Mouse (Mus musculus): ENCODE data around the gene Cnga1. TPM values are rescaled to one million over a fixed set of nuclear protein-coding genes. Genes with fewer than 3 reads are reported as not detected.

Cnga1 gene
- polyA plus RNA-seq, 2 experiments: 0.03 TPM; not detected in 1

DNA sequence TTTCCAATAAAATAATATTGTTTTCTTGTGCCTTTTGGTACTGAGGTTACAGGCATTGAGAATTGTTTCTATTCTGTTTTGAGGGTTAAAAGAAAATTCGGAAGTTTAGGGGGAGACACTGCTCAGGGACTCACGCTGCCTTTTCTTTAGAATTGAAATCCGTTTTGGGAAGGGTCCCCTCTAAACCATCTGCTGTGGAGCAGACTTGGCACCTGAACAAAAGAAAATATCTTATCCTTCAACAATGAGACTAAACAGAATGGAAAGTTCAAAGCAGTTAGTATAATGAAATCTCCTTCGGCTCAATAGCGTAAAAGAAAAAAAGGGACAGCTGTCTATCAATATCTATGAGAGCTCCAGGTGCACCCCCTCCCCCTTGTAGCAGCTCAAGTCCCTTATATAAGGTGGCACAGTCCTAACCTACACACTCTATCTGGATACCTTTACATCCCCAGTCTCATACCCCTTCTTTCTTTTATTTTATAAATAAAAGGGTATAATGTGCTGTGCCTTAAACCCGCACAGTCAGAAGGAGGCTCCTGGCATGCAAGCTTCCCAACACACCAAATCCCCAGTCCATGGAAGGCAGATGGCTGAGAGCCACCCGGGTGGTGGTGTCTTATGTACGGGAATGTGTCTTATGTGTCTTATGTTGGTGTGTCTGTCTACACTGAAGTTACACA, 27.1 kb upstream of the Cnga1 start:
- no peak for TF ChIP-seq POLR2A (IDR thresholded peaks at IDR 0.05; ENCODE audit: borderline replicate concordance, extremely low read depth, insufficient read depth, insufficient read length)
- Histone ChIP-seq H3K4me1 (ENCODE audit: control insufficient read depth, insufficient read depth, low read length) (no peaks in the 10 kb centered on the region), H3K27me3 (ENCODE audit: control insufficient read depth, insufficient read depth, low read length) (no peaks in the 10 kb centered on the region), H3K9ac (ENCODE audit: low read depth, low read length, severe bottlenecking) (no peak overlapping the region), H3K4me3 (replicated peaks; ENCODE audit: low read length) (no peak overlapping the region), H3K4me2 (replicated peaks; ENCODE audit: low read depth, low read length, severe bottlenecking) (no peak overlapping the region), H3K27ac (replicated peaks; ENCODE audit: low read depth, low read length) (no peak overlapping the region), H3K9me3 (ENCODE audit: control insufficient read depth, low read length) (no peaks in the 10 kb centered on the region), H3K36me3 (ENCODE audit: control insufficient read depth, insufficient read depth, low read length) (no peaks in the 10 kb centered on the region)
- DNase-seq (ENCODE audit: low spot score): no peak
- ATAC-seq (ENCODE audit: low FRiP score, low read depth): no peak
- 75% methylated on average over 8 of the region's 8 CpGs for WGBS

GRCm38 (mm10) chr5:72668351-72668750, 24.3 kb upstream of the Cnga1 start:
- no peaks in the 10 kb centered on the region for H3K27me3 ChIP-seq (ENCODE audit: control insufficient read depth, insufficient read depth, low read length)
- ATAC-seq (ENCODE audit: low FRiP score, low read depth): no peak
- no peaks in the 10 kb centered on the region for H3K4me1 ChIP-seq (ENCODE audit: control insufficient read depth, insufficient read depth, low read length)
- no peaks in the 10 kb centered on the region for H3K36me3 ChIP-seq (ENCODE audit: control insufficient read depth, insufficient read depth, low read length)
- no peak overlapping the region for H3K4me2 ChIP-seq (replicated peaks; ENCODE audit: low read depth, low read length, severe bottlenecking)
- no peak for DNase-seq (ENCODE audit: low spot score)
- no peak overlapping the region for H3K4me3 ChIP-seq (replicated peaks; ENCODE audit: low read length)
- 85% methylated on average over 9 of the region's 9 CpGs for WGBS
- H3K9ac ChIP-seq (ENCODE audit: low read depth, low read length, severe bottlenecking): no peak overlapping the region
- no peak overlapping the region for H3K27ac ChIP-seq (replicated peaks; ENCODE audit: low read depth, low read length)
- H3K9me3 ChIP-seq (ENCODE audit: control insufficient read depth, low read length): no peaks in the 10 kb centered on the region
- no peak for TF ChIP-seq POLR2A (IDR thresholded peaks at IDR 0.05; ENCODE audit: borderline replicate concordance, extremely low read depth, insufficient read depth, insufficient read length)

- Histone ChIP-seq H3K9me3 (ENCODE audit: control insufficient read depth, low read length) (no peaks in the 10 kb centered on the region), H3K36me3 (ENCODE audit: control insufficient read depth, insufficient read depth, low read length) (no peaks in the 10 kb centered on the region), H3K27ac (replicated peaks; ENCODE audit: low read depth, low read length) (no peak overlapping the region), H3K27me3 (ENCODE audit: control insufficient read depth, insufficient read depth, low read length) (no peaks in the 10 kb centered on the region), H3K9ac (ENCODE audit: low read depth, low read length, severe bottlenecking) (no peak overlapping the region), H3K4me1 (ENCODE audit: control insufficient read depth, insufficient read depth, low read length) (no peaks in the 10 kb centered on the region), H3K4me3 (replicated peaks; ENCODE audit: low read length) (no peak overlapping the region), H3K4me2 (replicated peaks; ENCODE audit: low read depth, low read length, severe bottlenecking) (no peak overlapping the region)
- WGBS: 67% methylated on average over 7 of the region's 7 CpGs
- no peak for TF ChIP-seq POLR2A (IDR thresholded peaks at IDR 0.05; ENCODE audit: borderline replicate concordance, extremely low read depth, insufficient read depth, insufficient read length)
- DNase-seq (ENCODE audit: low spot score) (no peak), ATAC-seq (ENCODE audit: low FRiP score, low read depth) (no peak)
These were observed 22.4 kb upstream of the Cnga1 start for GRCm38 (mm10) chr5:72666428-72666827.

GRCm38 (mm10) chr5:72665281-72665680, 21.2 kb upstream of the Cnga1 start:
- DNase-seq (ENCODE audit: low spot score) (no peak), ATAC-seq (ENCODE audit: low FRiP score, low read depth) (no peak)
- Histone ChIP-seq H3K9me3 (ENCODE audit: control insufficient read depth, low read length) (no peaks in the 10 kb centered on the region), H3K4me2 (replicated peaks; ENCODE audit: low read depth, low read length, severe bottlenecking) (no peak overlapping the region), H3K27me3 (ENCODE audit: control insufficient read depth, insufficient read depth, low read length) (no peaks in the 10 kb centered on the region), H3K36me3 (ENCODE audit: control insufficient read depth, insufficient read depth, low read length) (no peaks in the 10 kb centered on the region), H3K4me1 (ENCODE audit: control insufficient read depth, insufficient read depth, low read length) (no peaks in the 10 kb centered on the region), H3K9ac (ENCODE audit: low read depth, low read length, severe bottlenecking) (no peak overlapping the region), H3K27ac (replicated peaks; ENCODE audit: low read depth, low read length) (no peak overlapping the region), H3K4me3 (replicated peaks; ENCODE audit: low read length) (no peak overlapping the region)
- TF ChIP-seq POLR2A (IDR thresholded peaks at IDR 0.05; ENCODE audit: borderline replicate concordance, extremely low read depth, insufficient read depth, insufficient read length): no peak
- 22% methylated on average over 5 of the region's 5 CpGs for WGBS

GRCm38 (mm10) chr5:72664854-72665253, 20.8 kb upstream of the Cnga1 start:
- no peak overlapping the region for H3K27ac ChIP-seq (replicated peaks; ENCODE audit: low read depth, low read length)
- ATAC-seq (ENCODE audit: low FRiP score, low read depth) (no peak), DNase-seq (ENCODE audit: low spot score) (no peak)
- no peaks in the 10 kb centered on the region for H3K4me1 ChIP-seq (ENCODE audit: control insufficient read depth, insufficient read depth, low read length)
- no peaks in the 10 kb centered on the region for H3K27me3 ChIP-seq (ENCODE audit: control insufficient read depth, insufficient read depth, low read length)
- 50% methylated on average over 3 of the region's 3 CpGs for WGBS
- H3K36me3 ChIP-seq (ENCODE audit: control insufficient read depth, insufficient read depth, low read length): no peaks in the 10 kb centered on the region
- H3K4me3 ChIP-seq (replicated peaks; ENCODE audit: low read length): no peak overlapping the region
- no peak for TF ChIP-seq POLR2A (IDR thresholded peaks at IDR 0.05; ENCODE audit: borderline replicate concordance, extremely low read depth, insufficient read depth, insufficient read length)
- H3K9ac ChIP-seq (ENCODE audit: low read depth, low read length, severe bottlenecking): no peak overlapping the region
- no peaks in the 10 kb centered on the region for H3K9me3 ChIP-seq (ENCODE audit: control insufficient read depth, low read length)
- no peak overlapping the region for H3K4me2 ChIP-seq (replicated peaks; ENCODE audit: low read depth, low read length, severe bottlenecking)

All from limb, embryonic 14.5 days (tissue).